Mouse (Mus musculus): Measurements from ENCODE around the gene Rhot2.
"Not testable (repeated sequence)": the region's sequence is repeated elsewhere in the genome, so short reads cannot be mapped to it uniquely, and the experiment has no call there.

Gene Rhot2

DNA sequence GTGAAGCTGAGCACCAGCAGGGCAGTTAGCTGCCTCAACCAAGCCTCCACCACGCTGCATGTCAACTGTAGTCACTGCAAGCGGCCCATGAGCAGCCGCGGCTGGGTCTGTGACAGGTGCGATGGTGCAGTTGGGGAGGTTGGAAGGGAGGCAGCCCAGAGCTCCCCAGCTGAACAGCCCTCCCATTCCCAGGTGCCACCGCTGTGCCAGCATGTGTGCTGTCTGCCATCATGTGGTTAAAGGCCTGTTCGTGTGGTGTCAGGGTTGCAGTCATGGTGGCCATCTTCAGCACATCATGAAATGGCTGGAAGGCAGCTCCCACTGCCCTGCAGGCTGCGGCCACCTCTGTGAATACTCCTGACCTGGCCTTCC is 16.4 kb downstream of the Rhot2 start:
- no peak for DNase-seq (ENCODE audit: extremely low spot score)

DNA sequence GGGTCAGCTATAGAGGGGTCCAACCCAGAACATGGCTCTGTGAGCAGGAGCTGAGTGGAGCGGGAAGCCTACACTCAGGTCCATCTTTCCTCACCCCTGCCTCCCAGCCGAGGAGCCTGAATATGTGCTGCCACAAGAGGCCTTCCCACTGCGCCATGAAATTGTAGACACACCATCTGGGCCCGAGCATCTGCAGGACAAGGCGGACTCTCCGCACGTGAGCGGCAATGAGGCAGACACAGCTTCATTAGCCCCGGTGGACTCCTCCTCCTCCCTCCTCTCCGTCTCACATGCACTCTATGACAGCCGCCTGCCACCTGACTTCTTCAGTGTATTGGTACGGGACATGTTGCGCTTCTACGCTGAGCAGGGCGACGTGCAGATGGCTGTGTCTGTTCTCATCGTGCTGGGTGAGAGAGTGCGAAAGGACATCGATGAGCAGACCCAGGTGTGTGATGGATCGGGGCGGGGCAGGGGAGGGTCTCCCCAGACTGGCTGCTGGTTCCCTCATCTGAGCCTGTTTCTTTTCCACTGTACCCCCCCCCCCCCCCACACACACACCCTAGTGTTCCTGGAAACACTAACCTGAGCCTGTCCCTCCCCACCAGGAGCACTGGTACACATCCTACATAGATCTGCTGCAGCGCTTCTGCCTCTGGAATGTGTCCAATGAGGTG is 17.0 kb downstream of the Rhot2 start:
- no peak for DNase-seq (ENCODE audit: extremely low spot score)

DNA sequence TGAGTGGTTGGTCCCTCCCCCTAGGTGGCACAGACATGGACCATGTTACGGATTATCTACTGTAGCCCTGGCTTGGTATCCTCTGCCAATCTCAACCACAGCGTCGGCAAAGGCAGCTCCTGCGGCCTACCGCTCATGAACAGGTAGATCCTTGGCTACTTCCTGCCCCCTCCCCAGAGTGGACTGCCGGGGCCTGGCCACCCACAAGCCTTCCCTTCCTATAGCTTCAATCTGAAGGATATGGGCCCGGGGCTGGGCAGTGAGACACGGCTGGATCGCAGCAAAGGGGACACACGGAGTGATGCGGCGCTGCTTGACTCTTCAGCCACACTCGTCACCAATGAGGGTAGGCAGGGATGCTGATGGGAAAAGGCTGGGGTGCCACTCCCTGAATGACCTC is 17.6 kb downstream of the Rhot2 start:
- no peak for DNase-seq (ENCODE audit: extremely low spot score)

DNA sequence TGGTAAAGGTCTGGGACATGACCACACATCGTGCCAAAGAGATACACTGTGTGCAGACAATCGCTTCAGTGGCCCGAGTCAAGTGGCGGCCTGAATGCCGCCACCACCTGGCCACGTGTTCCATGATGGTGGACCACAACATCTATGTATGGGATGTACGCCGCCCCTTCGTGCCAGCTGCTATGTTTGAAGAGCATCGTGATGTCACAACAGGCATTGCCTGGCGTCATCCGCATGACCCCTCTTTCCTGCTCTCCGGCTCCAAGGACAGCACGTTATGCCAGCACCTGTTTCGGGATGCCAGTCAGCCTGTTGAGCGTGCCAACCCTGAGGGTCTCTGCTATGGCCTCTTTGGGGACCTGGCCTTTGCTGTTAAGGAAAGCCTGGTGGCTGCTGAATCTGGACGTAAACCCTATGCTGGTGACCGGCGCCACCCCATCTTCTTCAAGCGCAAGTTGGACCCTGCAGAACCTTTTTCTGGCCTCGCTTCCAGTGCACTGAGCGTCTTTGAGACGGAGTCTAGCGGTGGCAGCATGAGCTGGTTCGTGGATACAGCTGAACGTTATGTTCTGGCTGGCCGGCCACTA is 18.6 kb downstream of the Rhot2 start:
- no peak for DNase-seq (ENCODE audit: extremely low spot score)

DNA sequence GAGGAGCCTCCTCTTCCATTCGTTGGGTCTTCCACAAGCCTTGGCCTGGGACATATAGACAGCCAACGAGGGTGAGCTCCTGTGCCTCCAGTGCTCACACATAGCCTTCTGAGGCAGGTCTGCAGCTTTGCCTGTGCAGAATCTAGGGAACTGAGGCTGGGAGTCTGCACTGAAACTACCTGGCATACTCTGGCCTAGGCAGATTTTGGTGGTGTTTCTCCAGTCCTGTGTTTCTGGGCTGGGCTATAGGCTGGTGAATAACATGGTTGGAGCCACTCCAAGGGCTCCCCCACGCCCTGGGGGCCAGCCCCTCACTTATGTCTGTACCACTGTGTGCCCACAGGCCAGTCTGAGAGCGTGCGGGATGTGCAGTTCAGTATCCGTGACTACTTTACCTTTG is 19.3 kb downstream of the Rhot2 start:
- DNase-seq (ENCODE audit: extremely low spot score) = no peak

DNA sequence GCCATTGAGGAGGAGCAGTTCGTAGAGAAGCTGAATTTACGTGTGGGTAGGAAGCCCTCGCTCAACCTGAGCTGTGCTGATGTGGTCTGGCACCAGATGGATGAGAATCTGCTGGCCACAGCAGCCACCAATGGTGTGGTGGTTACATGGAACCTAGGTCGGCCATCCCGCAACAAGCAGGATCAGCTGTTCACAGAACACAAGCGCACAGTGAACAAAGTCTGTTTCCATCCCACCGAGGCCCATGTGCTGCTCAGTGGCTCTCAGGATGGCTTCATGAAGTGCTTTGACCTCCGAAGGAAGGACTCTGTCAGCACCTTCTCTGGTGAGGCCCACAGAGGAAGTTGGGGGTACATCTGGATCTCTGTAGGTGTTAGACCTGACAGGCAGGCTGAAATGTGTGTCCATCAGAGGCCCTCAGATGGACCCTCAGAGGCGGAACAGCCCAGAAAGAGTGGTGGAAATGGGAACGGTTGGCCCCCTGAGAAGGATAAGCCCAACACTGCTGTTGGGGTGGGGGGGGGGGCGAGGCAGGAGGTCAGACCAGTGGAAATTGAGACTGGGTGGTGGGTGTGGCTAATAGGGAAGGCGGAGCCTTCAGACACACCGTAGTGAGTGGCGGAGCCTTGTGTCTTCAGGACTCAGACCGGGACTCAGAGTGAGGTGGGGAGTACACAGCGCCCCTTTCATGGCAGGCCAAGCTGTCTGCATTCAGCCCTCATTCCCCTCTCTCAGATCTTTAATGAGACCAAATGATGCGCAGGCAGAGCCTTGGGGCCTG is 20.1 kb downstream of the Rhot2 start:
- no peak for DNase-seq (ENCODE audit: extremely low spot score)

DNA sequence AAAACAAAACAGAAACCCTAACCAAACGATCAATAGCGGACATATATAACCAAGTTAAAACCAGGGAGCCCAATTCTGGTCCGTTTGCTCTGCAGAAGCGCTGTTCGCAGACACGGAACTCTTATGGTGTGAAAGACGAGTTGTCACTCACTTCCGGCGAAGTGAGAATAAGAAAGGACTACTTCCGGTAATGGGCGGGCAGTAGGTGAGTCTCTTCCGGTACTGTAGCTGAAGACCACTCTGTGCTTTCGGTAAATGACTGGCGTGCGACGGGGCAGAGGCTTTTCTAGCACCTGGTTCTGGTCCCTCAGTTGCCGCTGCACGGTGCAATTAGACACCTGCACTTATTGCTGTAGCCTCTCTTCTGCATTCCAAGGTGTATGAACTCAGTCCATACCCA is 21.2 kb downstream of the Rhot2 start, which contains the start of gene Wdr24:
TSS of gene Wdr24 (plus strand) at position 176 of the 400 bp plus-strand sequence.
- peak; percentile 83 for DNase-seq (ENCODE audit: extremely low spot score)

DNA sequence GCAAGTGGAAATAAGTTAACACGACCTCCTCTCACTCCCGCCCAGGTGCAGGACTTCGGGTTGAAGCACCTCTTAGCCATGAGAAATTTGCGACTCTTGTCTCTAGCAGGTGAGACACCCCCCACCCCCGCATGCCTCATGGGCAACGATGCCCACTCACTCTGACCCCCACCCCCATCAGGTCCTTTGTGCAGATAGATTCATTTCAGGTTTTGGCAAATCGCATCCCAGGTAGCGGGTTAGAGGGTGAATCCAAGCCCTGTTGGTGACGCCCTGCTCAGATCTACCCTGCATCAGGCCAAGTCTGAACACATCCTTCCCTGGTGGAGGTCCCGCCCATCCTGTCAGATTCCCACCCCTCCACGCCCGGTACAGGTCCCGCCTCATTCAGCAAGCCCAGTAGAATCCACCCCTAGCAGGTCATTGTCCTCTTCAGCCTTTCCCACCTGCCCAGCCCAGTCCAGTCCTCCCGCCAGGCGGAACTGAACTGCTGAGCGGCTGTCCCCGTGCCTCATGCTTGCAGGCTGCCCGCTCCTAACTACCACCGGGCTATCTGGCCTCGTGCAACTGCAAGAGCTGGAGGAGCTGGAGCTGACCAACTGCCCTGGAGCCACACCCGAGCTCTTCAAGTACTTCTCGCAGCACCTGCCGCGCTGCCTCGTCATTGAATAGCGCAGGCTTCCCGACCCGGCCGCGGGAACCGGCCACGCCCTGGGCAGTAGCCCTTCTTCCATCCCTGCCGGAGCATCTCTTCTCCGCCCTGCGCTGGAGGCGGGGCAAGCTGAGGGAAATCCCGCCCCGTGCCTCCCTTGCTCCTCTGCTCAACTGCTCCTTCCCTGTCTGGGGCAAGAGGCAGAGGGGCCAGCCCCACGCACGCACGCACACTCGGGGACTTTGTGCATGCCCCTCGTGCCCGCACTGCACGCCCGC is 25.5 kb downstream of the Rhot2 start:
- DNase-seq (ENCODE audit: extremely low spot score) = no peak

DNA sequence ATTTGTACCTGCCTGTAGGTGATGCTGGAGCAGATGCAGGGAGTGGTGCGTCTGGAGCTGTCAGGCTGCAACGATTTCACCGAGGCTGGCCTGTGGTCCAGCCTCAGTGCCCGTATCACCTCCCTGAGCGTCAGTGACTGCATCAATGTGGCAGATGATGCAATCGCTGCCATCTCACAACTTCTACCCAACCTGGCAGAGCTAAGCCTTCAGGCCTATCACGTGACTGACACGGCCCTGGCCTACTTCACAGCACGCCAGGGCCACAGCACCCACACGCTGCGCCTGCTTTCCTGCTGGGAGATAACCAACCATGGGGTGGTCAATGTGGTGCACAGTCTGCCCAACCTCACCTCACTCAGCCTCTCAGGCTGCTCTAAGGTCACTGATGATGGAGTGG is 27.0 kb downstream of the Rhot2 start:
- DNase-seq (ENCODE audit: extremely low spot score) = no peak

DNA sequence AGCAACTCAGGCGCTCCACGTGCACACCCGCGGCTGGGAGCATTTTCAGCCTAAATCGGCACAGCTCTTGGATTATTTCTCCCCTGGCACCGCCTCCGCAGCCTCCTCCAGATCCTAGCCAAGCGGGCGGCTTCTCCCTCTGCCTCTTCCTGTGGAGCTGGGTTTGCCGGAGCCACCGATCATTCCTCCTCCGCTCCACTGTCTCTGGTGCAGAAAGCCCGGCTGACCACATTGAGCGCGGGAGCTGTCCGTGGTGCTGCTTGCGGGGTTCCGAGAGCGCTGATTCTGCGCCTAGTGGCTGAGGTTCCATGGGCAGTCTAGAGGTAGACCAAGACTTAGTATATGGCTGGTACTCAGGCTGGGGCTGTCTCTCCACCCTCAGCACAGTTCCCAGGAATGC is 31.2 kb downstream of the Rhot2 start:
- DNase-seq (ENCODE audit: extremely low spot score) = peak; percentile 92

DNA sequence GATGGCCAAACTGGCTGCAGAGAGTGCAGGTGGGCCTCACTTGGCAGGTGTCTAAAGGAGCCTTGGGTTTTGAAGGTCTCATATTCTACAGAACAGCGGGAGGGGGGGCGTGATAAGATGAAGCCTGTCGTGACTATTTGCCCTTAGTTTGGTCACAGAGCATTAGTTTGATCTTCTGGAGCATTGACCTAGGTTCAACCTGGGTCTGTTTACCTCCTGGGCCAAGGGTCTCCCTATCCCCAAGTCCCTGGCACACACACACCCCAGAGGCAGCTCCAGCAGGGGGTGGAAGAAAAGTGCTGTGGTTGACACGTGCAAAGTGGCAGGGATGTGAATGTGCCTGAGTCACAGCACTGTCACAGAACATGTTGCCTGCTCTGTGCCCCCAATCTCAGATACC is 33.8 kb downstream of the Rhot2 start:
- DNase-seq (ENCODE audit: extremely low spot score) = no peak

DNA sequence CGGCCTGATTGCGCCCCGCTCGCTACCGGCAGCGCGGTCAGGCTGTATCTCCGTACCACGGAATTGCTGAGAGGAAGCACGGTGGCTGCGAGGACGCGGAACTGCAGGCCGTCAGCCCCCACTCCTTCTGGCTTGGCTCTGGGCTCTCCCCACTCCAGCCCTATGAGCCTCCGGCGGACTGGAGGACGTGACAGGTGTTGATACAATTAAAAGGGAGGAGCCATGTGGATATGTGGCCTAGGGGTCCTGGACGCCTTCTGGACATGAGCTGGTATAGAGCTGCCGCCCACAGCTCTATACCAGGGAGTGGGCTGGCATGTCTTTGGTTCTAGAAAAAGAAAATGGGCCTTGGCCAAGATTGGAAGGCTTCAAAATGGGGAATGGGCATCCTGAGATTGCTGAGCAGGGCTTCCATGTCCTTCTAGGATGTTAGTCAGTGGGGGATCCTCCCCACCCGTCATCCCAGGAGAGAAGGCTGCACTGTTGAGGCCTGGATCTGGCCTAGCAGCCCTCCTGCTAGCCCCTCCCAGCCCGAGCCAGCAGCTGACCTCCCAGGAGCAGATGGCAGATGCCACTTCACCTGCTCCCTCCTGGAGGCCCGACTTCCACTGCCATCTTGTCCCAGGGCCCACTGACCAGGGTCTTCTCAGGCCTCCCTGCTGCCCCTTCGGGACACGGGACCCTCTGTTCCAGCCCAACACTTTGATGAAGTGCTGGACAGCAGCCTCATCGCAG is 34.9 kb downstream of the Rhot2 start:
- DNase-seq (ENCODE audit: extremely low spot score) = peak; percentile 29

DNA sequence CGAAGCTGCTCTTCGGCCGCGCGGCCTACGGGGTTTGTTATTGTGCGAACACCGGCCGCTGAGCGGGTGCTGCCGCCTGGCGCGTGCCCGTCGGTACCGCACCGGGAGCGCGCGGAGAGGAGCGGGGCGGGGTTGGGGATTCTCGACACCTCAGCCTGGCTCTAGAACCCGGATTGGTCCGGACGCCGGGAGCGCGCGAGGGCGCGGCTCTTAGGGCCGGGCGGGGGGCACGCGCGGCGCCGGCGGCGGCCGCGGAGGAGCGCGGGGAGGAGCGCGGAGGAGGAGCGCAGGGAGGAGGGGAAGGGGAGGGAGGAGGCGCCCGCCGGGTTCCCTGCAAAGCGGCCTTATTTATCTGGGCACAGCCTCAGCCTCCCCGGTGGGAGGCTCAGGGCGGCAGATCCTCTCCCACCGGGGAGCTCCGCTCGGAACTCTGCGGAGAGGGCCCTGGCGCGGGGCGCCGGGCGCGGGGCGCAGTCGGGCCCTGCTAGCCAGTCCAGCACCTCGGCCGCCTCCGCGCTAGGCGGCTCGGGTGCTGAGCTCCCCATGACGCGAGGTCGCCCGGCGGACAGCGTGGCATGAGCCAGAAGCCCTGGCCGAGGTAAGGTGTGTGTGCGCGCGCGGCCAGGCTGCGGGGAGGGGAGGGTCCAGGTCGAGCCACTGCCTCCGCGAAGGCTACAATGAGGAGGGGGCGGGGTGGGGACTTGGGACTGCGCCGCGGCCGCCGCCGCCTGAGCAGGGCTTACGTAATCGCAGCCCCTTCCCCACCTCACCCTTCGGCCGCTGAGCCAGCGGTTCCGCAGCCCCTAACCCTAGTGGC is 35.7 kb downstream of the Rhot2 start, which contains the start of gene Fbxl16:
TSS of gene Fbxl16 (plus strand) at position 297 of the 817 bp plus-strand sequence.
- peak; percentile 79 for DNase-seq (ENCODE audit: extremely low spot score)

DNA sequence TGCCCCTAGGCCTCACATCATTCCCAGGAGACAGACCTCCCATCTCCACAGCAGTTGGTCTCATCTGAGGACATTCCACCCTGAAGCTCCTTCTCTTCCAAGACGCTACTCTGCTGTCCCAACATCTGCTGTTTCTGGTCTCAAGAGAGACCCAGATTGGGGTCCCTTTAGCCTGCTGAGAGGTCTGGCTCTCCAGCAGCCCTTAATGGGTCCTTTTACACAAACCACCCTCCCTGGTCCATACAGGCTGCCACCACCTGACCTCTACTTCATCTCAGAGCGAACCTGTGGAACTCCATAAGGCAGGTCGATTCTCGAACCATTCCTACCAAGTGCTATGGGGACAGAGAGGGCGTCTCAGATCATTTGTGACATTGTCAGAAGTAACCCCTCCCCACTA is 36.6 kb downstream of the Rhot2 start:
- no peak for DNase-seq (ENCODE audit: extremely low spot score)

DNA sequence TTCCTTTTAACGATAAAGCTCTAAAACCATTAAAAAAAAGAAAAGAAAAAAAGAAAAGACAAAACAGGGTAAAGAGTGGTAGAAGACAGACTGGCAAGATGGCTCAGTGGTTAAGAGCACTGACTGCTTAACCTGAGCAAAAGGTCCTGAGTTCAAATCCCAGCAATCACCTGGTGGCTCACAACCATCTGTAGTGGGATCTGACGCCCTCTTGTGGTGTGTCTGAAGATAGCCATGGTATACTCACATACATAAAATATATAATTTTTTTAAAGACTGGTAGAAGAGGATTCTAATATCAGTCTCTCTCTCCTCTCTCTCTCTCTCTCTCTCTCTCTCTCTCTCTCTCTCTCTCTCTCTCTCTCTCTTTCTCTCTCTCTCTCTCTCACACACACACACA is 37.2 kb downstream of the Rhot2 start:
- not testable (repeated sequence) for DNase-seq (ENCODE audit: extremely low spot score)

DNA sequence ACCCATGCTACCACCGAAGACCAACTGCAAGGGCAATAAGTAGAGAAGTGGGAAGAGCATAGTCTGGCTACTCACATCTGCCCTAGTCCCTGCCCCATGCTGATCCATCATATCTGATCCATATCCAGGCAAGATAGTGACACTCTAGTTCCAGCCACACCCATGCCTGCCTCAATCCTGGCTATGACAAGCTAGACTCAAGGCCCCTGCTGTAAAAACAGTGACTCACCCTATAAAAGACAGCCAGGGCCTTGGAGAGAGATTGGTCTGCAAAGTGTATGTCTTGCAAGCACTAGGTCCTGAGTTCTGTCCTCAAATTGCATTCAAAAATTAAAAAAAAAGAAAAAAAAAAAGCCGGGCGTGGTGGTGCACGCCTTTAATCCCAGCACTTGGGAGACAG is 38.1 kb downstream of the Rhot2 start:
- DNase-seq (ENCODE audit: extremely low spot score) = no peak

DNA sequence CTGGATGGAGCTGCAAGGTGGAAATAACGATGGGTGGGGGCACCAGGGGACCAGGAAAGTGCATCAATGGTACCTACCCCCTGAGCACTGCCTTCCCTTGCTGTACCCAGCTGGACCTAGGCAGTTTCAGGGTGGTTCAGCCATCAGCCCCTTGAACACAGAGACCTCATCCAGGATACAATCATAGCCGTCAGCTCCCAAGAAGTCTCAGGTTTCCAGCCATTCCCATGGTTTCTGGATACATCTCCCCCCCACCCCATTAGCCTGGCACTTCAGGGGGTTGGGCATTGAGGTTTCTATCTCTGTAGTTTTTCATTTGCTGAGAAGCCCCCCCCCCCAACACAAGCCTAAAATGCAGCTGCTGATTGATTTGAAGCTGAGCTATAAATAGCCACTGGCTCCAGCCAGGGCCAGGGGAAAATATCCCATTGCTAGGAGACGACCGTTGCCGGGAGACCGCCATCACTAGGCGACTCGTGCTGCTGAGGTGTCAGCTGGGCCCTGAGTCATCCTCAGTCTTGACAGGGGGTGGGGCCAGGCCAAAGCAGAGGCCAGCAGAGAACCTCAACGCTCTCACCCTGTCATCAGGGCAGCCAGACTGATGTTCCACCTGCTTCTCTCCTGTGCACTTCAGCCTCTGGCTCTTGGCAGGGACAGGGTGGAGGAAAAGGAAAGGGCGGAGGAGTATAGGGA is 41.7 kb downstream of the Rhot2 start:
- DNase-seq (ENCODE audit: extremely low spot score) = peak; percentile 77

DNA sequence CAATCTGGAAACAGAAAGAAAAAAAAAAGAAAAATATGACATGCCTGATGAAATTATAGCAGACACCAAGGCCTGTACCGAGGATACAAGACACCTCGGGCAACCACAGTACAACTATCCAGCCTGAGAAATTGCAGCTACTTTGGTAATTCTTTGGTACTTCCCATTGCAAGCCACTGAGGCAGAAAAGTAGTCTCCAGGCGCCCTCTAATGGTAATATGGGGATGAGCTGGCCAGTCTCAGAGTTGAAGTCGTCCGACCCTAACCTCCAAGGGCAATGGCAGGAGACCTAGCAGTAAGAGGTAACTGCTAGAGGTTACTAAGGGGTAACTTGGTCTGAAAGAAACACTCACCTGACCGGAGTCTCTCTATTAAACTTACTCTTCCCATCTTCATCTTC is 43.6 kb downstream of the Rhot2 start:
- peak; percentile 74 for DNase-seq (ENCODE audit: extremely low spot score)

DNA sequence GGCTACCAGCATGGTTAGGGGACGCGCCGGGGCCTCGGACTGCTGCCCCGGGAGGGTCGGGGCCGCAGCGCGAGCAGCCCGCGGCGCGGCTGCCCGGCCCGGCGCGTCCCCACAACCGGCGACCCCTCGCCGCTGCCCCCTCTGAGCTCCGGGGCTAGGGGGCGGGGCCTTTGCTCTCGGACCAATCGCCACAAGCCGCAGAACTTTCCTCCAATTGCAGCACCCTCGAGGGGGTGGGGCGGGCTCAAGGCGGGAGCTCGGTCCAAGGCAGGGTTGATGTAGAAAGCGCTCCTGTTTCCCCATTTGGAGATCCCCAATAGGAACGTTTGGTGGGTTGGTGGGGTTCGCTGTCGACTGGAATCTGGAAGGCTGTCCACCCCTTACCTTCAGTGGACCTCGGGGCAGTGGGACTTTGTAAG is 47.7 kb downstream of the Rhot2 start, which contains the start of gene Metrn:
TSS of gene Metrn (minus strand) at position 186 of the 419 bp plus-strand sequence.
- DNase-seq (ENCODE audit: extremely low spot score) = peak; percentile 94
